Mouse (Mus musculus) myocyte (in vitro differentiated cells): ENCODE results near the gene Btg1. TPM values are rescaled to one million over a fixed set of nuclear protein-coding genes. Genes with fewer than 3 reads are reported as not detected.

Experiments used
- H3K27me3 ChIP-seq: one replicate; pipeline ENCODE4 v1.6.1; 2011; ENCODE audit not compliant: control insufficient read depth, insufficient read depth, insufficient read length
- H3K36me3 ChIP-seq: one replicate; pipeline ENCODE4 v1.6.1; 2011; ENCODE audit not compliant: control insufficient read depth, insufficient read depth
- H3K4me2 ChIP-seq: one replicate; pipeline ENCODE4 v1.6.1; 2011; ENCODE audit warnings: low read depth, control low read depth
- H3K4me3 ChIP-seq: one replicate; pipeline ENCODE4 v1.5.1; 2011; ENCODE audit warnings: mild to moderate bottlenecking, control low read depth, moderate library complexity
- H3K79me2 ChIP-seq: one replicate; pipeline ENCODE4 v1.6.1; 2011; ENCODE audit not compliant: control insufficient read depth, insufficient read depth
- H3ac ChIP-seq: one replicate; pipeline ENCODE4 v1.6.1; 2011; ENCODE audit not compliant: control insufficient read depth, insufficient read length
- CEBPB ChIP-seq: IDR thresholded peaks from 2 replicates; pipeline ENCODE4 v1.6.1; 2011; ENCODE audit warnings: mild to moderate bottlenecking, moderate library complexity; ENCODE audit not compliant: poor library complexity, insufficient read depth, severe bottlenecking
- E2F4 ChIP-seq: IDR thresholded peaks from one replicate; pipeline ENCODE4 v1.6.1; 2011; ENCODE audit warnings: mild to moderate bottlenecking, control low read depth, moderate library complexity; ENCODE audit not compliant: insufficient read depth
- MAX ChIP-seq: IDR thresholded peaks from one replicate; pipeline ENCODE4 v1.6.1; 2011; ENCODE audit warnings: low read depth, mild to moderate bottlenecking, control low read depth
- MYOD1 ChIP-seq, 3 experiments: IDR thresholded peaks; one replicate each; pipeline ENCODE4 v1.6.1; 2011; ENCODE audit warnings: control low read depth in 2 of 3, low read depth in 2 of 3, mild to moderate bottlenecking in 2 of 3, moderate library complexity in 1 of 3; ENCODE audit not compliant: insufficient read length in 2 of 3, control insufficient read depth in 1 of 3
- MYOG ChIP-seq, 3 experiments: IDR thresholded peaks; one replicate each; pipeline ENCODE4 v1.6.1; 2011; ENCODE audit warnings: control low read depth in 2 of 3, low read depth in 2 of 3, mild to moderate bottlenecking in 2 of 3; ENCODE audit not compliant: insufficient read length in 2 of 3, control insufficient read depth in 1 of 3, insufficient read depth in 1 of 3
- POLR2A ChIP-seq: IDR thresholded peaks from one replicate; pipeline ENCODE4 v1.6.1; 2011; ENCODE audit warnings: low read depth, mild to moderate bottlenecking, control low read depth, moderate library complexity; ENCODE audit not compliant: insufficient read length
- POLR2AphosphoS2 ChIP-seq: IDR thresholded peaks from one replicate; pipeline ENCODE4 v1.6.1; 2011; ENCODE audit warnings: low read depth, control low read depth; ENCODE audit not compliant: insufficient read length
- REST ChIP-seq: IDR thresholded peaks from one replicate; pipeline ENCODE4 v1.6.1; 2011; ENCODE audit warnings: mild to moderate bottlenecking, control low read depth, moderate library complexity; ENCODE audit not compliant: insufficient read depth, insufficient read length
- SRF ChIP-seq: IDR thresholded peaks from one replicate; pipeline ENCODE4 v1.6.1; 2011; ENCODE audit warnings: low read depth; ENCODE audit not compliant: control insufficient read depth, insufficient read length
- TCF12 ChIP-seq: IDR thresholded peaks from one replicate; pipeline ENCODE4 v1.6.1; 2011; ENCODE audit warnings: mild to moderate bottlenecking, control low read depth; ENCODE audit not compliant: poor library complexity, insufficient read depth, severe bottlenecking
- TCF3 ChIP-seq: IDR thresholded peaks from one replicate; pipeline ENCODE4 v1.6.1; 2011; ENCODE audit warnings: low read depth, control low read depth; ENCODE audit not compliant: insufficient read length
- USF1 ChIP-seq: IDR thresholded peaks from one replicate; pipeline ENCODE4 v1.6.1; 2011; ENCODE audit warnings: low read depth, mild to moderate bottlenecking, control low read depth, moderate library complexity
- polyA plus RNA-seq: library from polyadenylated mRNA; unstranded; fragments of >200 nt; fragmentation: generic; extraction: Trizol; gene quantifications from one replicate; pipeline ENCODE4 v1.2.1, GENCODE M21; 2012; ENCODE audit warnings: missing spikeins

The Btg1 gene
- polyA plus RNA-seq, 1 experiment = 49.9 TPM

- no peak for TF ChIP-seq POLR2A
- no peaks in the 10 kb centered on the region for H3K36me3 ChIP-seq
- H3K4me3 ChIP-seq = no peak overlapping the region
- no peaks in the 10 kb centered on the region for H3K27me3 ChIP-seq
- H3K79me2 ChIP-seq = no peaks in the 10 kb centered on the region
- no peak overlapping the region for H3K4me2 ChIP-seq
- H3ac ChIP-seq = no peak overlapping the region
These were observed 36.2 kb downstream of the Btg1 start for GRCm38 (mm10) chr10:96653030-96653429.

- Histone ChIP-seq H3ac (no peak overlapping the region), H3K36me3 (no peaks in the 10 kb centered on the region), H3K4me3 (no peak overlapping the region), H3K4me2 (no peak overlapping the region), H3K27me3 (no peaks in the 10 kb centered on the region), H3K79me2 (no peaks in the 10 kb centered on the region)
- TF ChIP-seq MYOD1 (IDR thresholded peaks at IDR 0.05; ENCODE audit: control insufficient read depth in 1 of 3, insufficient read length in 2 of 3, low read depth in 2 of 3) = no peak
- TF ChIP-seq POLR2AphosphoS2 = no peak
- no peak for TF ChIP-seq TCF3
- no peak for TF ChIP-seq CEBPB
- TF ChIP-seq REST = no peak
- TF ChIP-seq MAX = no peak
- TF ChIP-seq SRF = no peak
- no peak for TF ChIP-seq USF1
- no peak for TF ChIP-seq MYOG (IDR thresholded peaks at IDR 0.05; ENCODE audit: control insufficient read depth in 1 of 3, insufficient read depth in 1 of 3, insufficient read length in 2 of 3, low read depth in 2 of 3)
- TF ChIP-seq TCF12 = no peak
- TF ChIP-seq E2F4 = no peak
- TF ChIP-seq POLR2A = no peak
These were observed 37.3 kb downstream of the Btg1 start for GRCm38 (mm10) chr10:96654079-96654478.

- Histone ChIP-seq H3K27me3 (no peaks in the 10 kb centered on the region), H3K79me2 (no peaks in the 10 kb centered on the region), H3ac (no peak overlapping the region), H3K36me3 (no peaks in the 10 kb centered on the region), H3K4me2 (no peak overlapping the region), H3K4me3 (no peak overlapping the region)
- TF ChIP-seq POLR2A = no peak
- TF ChIP-seq REST = no peak
- no peak for TF ChIP-seq POLR2AphosphoS2
- TF ChIP-seq MYOD1 (IDR thresholded peaks at IDR 0.05; ENCODE audit: control insufficient read depth in 1 of 3, insufficient read length in 2 of 3, low read depth in 2 of 3) = no peak
- TF ChIP-seq SRF = no peak
- no peak for TF ChIP-seq MAX
- no peak for TF ChIP-seq USF1
- TF ChIP-seq E2F4 = no peak
- no peak for TF ChIP-seq TCF12
- TF ChIP-seq CEBPB = no peak
- no peak for TF ChIP-seq MYOG (IDR thresholded peaks at IDR 0.05; ENCODE audit: control insufficient read depth in 1 of 3, insufficient read depth in 1 of 3, insufficient read length in 2 of 3, low read depth in 2 of 3)
- no peak for TF ChIP-seq TCF3
These were observed 37.8 kb downstream of the Btg1 start for GRCm38 (mm10) chr10:96654576-96654975.

- H3K36me3 ChIP-seq = no peaks in the 10 kb centered on the region
- H3K79me2 ChIP-seq = no peaks in the 10 kb centered on the region
These were observed 38.3 kb downstream of the Btg1 start for GRCm38 (mm10) chr10:96655066-96655465.

GRCm38 (mm10) chr10:96656176-96656575 lies 39.4 kb downstream of the Btg1 start:
- TF ChIP-seq POLR2AphosphoS2 (no peak), CEBPB (no peak), USF1 (no peak), E2F4 (no peak), MAX (no peak)
- H3K36me3 ChIP-seq = no peaks in the 10 kb centered on the region
- no peak overlapping the region for H3K4me3 ChIP-seq
- no peak overlapping the region for H3K4me2 ChIP-seq
- no peaks in the 10 kb centered on the region for H3K27me3 ChIP-seq
- no peak overlapping the region for H3ac ChIP-seq
- H3K79me2 ChIP-seq = no peaks in the 10 kb centered on the region

More at GRCm38 (mm10) chr10:96655066-96655465, 38.3 kb downstream of the Btg1 start:
- TF ChIP-seq SRF (no peak), E2F4 (no peak), POLR2A (no peak), MYOD1 (IDR thresholded peaks at IDR 0.05; ENCODE audit: control insufficient read depth in 1 of 3, insufficient read length in 2 of 3, low read depth in 2 of 3) (no peak), TCF3 (no peak), REST (no peak), POLR2AphosphoS2 (no peak), CEBPB (no peak), MYOG (IDR thresholded peaks at IDR 0.05; ENCODE audit: control insufficient read depth in 1 of 3, insufficient read depth in 1 of 3, insufficient read length in 2 of 3, low read depth in 2 of 3) (no peak), USF1 (no peak), MAX (no peak), TCF12 (no peak)
- H3K4me3 ChIP-seq = no peak overlapping the region
- no peak overlapping the region for H3K4me2 ChIP-seq
- H3ac ChIP-seq = no peak overlapping the region
- H3K27me3 ChIP-seq = no peaks in the 10 kb centered on the region
